In the genomic region with DNA sequence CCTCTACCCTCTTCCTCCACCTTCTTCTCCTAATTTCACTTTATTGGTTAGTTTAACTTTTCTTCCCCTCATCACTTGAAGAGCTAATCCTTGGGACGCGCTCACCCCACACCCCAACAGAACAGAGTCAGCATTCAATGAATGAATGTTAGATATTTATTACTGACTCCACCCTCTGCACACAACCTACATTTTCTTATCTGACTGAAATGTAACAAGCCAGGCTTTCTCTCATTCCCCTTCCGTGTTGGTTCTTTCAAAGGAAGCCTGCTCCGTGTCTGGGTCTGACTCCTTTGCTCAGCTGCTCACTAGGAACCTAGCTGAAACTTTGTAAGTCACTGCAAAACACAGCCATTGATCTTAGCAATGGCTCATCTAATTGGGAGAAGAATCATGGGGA, we compare ENCODE assay signal across 18 mouse cellular contexts. TPM values are rescaled to one million over a fixed set of nuclear protein-coding genes. Genes with fewer than 3 reads are reported as not detected.
A peak's percentile ranks its signal among the peaks of the same experiment; 100 is the strongest.
DNase-seq lines count a peak whose midpoint lies in the region; ATAC-seq and TF ChIP-seq lines count a peak whose summit lies in the region.
"Had no signal": no experiment of that assay in that cellular context is flagged by ENCODE, and none has a peak within 500 bp of the region (broad histone marks: within the 10 kb centered on the region; RNA-seq: fewer than 3 reads in every experiment).

No protein-coding gene starts in this region.

- no peak for DNase-seq in neural tube, embryonic 10.5 days (ENCODE audit: extremely low spot score, low spot score)
- no peak for DNase-seq in forebrain, embryonic 10.5 days (ENCODE audit: extremely low spot score, low spot score)
- no peak for DNase-seq in forebrain, postnatal 0 days
- DNase-seq in right cerebral cortex, adult 2 months (ENCODE audit: low spot score in 2 of 2) = no peak
- DNase-seq: cerebellum, adult 2 months; heart, postnatal 4 days; kidney, postnatal 10 days; lung, postnatal 36 days; right cerebral cortex, postnatal 25 days had no signal

- peak overlapping the region; percentile 79; the same call in 1 of the 2 replicates for H3K4me2 ChIP-seq in neural tube, embryonic 15.5 days
- H3K4me2 ChIP-seq in intestine, embryonic 15.5 days (replicated peaks) = peak overlapping the region; percentile 14; the same call in 1 of the 2 replicates
- peak overlapping the region; percentile 89 for H3K4me2 ChIP-seq in liver, embryonic 16.5 days (ENCODE audit: low read depth, low read length)
- H3K4me2 ChIP-seq in forebrain, postnatal 0 days (ENCODE audit: low read depth) = no peak overlapping the region
- H3K4me2 ChIP-seq: forebrain, embryonic 13.5 days; limb, embryonic 15.5 days had no signal

- peaks cover 33% of the 10 kb centered on the region for H3K4me1 ChIP-seq in neural tube, embryonic 15.5 days
- H3K4me1 ChIP-seq in intestine, embryonic 15.5 days (replicated peaks) = peaks cover 25% of the 10 kb centered on the region; the same call in 1 of the 2 replicates
- H3K4me1 ChIP-seq in liver, embryonic 16.5 days (ENCODE audit: control insufficient read depth, low read depth, low read length) = peaks cover 42% of the 10 kb centered on the region
- peaks cover 54% of the 10 kb centered on the region for H3K4me1 ChIP-seq in forebrain, embryonic 10.5 days
- H3K4me1 ChIP-seq in forebrain, postnatal 0 days (ENCODE audit: insufficient read depth) = peaks cover 19% of the 10 kb centered on the region

- no peak overlapping the region for H3K9ac ChIP-seq in neural tube, embryonic 15.5 days (replicated peaks)
- H3K9ac ChIP-seq in intestine, embryonic 15.5 days = no peak overlapping the region
- H3K9ac ChIP-seq in liver, embryonic 16.5 days (ENCODE audit: low read depth, low read length) = peak overlapping the region; percentile 98
- no peak overlapping the region for H3K9ac ChIP-seq in forebrain, postnatal 0 days
- H3K9ac ChIP-seq: embryonic facial prominence, embryonic 13.5 days; forebrain, embryonic 13.5 days; limb, embryonic 15.5 days; midbrain, embryonic 15.5 days had no signal

- H3K27ac ChIP-seq in neural tube, embryonic 15.5 days (replicated peaks) = no peak overlapping the region
- peak overlapping the region; percentile 40; the same call in 1 of the 2 replicates for H3K27ac ChIP-seq in intestine, embryonic 15.5 days
- peak overlapping the region; percentile 89 for H3K27ac ChIP-seq in liver, embryonic 16.5 days (ENCODE audit: low read length)
- no peak overlapping the region for H3K27ac ChIP-seq in forebrain, embryonic 10.5 days
- H3K27ac ChIP-seq in forebrain, postnatal 0 days (ENCODE audit: low read depth, low read length) = no peak overlapping the region
- H3K27ac ChIP-seq: embryonic facial prominence, embryonic 13.5 days; forebrain, embryonic 13.5 days; limb, embryonic 15.5 days had no signal

- TF ChIP-seq CTCF in forebrain, postnatal 0 days (IDR thresholded peaks at IDR 0.05; ENCODE audit: low read depth) = no peak

- 67% methylated on average over 4 of the region's 4 CpGs for WGBS in neural tube, embryonic 15.5 days
- 43% methylated on average over 4 of the region's 4 CpGs for WGBS in intestine, embryonic 15.5 days
- WGBS in liver, embryonic 16.5 days (ENCODE audit: insufficient replicate concordance) = 14% methylated on average over 4 of the region's 4 CpGs
- 57% methylated on average over 4 of the region's 4 CpGs for WGBS in forebrain, embryonic 10.5 days
- WGBS in forebrain, postnatal 0 days = 56% methylated on average over 4 of the region's 4 CpGs

- ATAC-seq in neural tube, embryonic 15.5 days (ENCODE audit: low FRiP score) = no peak
- peak; percentile 26; the same call in 1 of the 2 replicates for ATAC-seq in intestine, embryonic 15.5 days
- ATAC-seq in liver, embryonic 16.5 days (ENCODE audit: low read depth) = peak; percentile 10; the same call in 1 of the 2 replicates
- ATAC-seq in forebrain, postnatal 0 days = no peak
- ATAC-seq: CD4-positive, CD25-positive, alpha-beta regulatory T cell, adult 4 months; forebrain, embryonic 13.5 days; inflammation-experienced regulatory T-cells, adult 6 months; midbrain, embryonic 15.5 days had no signal

- no peaks in the 10 kb centered on the region for H3K27me3 ChIP-seq in neural tube, embryonic 15.5 days (replicated peaks)
- H3K27me3 ChIP-seq in intestine, embryonic 15.5 days (replicated peaks) = peaks cover 3% of the 10 kb centered on the region; the same call in 1 of the 2 replicates
- no peaks in the 10 kb centered on the region; the same call in 1 of the 2 replicates for H3K27me3 ChIP-seq in liver, embryonic 16.5 days (ENCODE audit: control insufficient read depth, insufficient read depth, low read depth, low read length)
- peaks cover 30% of the 10 kb centered on the region for H3K27me3 ChIP-seq in forebrain, embryonic 10.5 days (ENCODE audit: poor library complexity, severe bottlenecking)
- no peaks in the 10 kb centered on the region for H3K27me3 ChIP-seq in forebrain, postnatal 0 days (ENCODE audit: insufficient read depth, low read length)
- H3K27me3 ChIP-seq: forebrain, embryonic 13.5 days; midbrain, embryonic 15.5 days had no signal

- H3K4me3 ChIP-seq in neural tube, embryonic 15.5 days (replicated peaks) = no peak overlapping the region
- no peak overlapping the region for H3K4me3 ChIP-seq in intestine, embryonic 15.5 days (replicated peaks)
- H3K4me3 ChIP-seq in liver, embryonic 16.5 days (ENCODE audit: low read depth, low read length) = peak overlapping the region; percentile 94
- no peak overlapping the region for H3K4me3 ChIP-seq in forebrain, embryonic 10.5 days
- H3K4me3 ChIP-seq in forebrain, postnatal 0 days (ENCODE audit: low read depth, low read length) = no peak overlapping the region
- H3K4me3 ChIP-seq: embryonic facial prominence, embryonic 13.5 days; forebrain, embryonic 13.5 days; limb, embryonic 15.5 days had no signal

- H3K9me3 ChIP-seq in neural tube, embryonic 15.5 days (replicated peaks) = no peaks in the 10 kb centered on the region
- H3K9me3 ChIP-seq in intestine, embryonic 15.5 days = no peaks in the 10 kb centered on the region
- H3K9me3 ChIP-seq in liver, embryonic 16.5 days (replicated peaks; ENCODE audit: control insufficient read depth, low read length) = no peaks in the 10 kb centered on the region
- H3K9me3 ChIP-seq in forebrain, embryonic 10.5 days = no peaks in the 10 kb centered on the region
- H3K9me3 ChIP-seq in forebrain, postnatal 0 days (ENCODE audit: low read length) = no peaks in the 10 kb centered on the region
- H3K9me3 ChIP-seq: embryonic facial prominence, embryonic 13.5 days; forebrain, embryonic 13.5 days; limb, embryonic 15.5 days; midbrain, embryonic 15.5 days had no signal

- no peaks in the 10 kb centered on the region for H3K36me3 ChIP-seq in neural tube, embryonic 15.5 days
- H3K36me3 ChIP-seq in intestine, embryonic 15.5 days = no peaks in the 10 kb centered on the region
- peaks cover 2% of the 10 kb centered on the region for H3K36me3 ChIP-seq in liver, embryonic 16.5 days (ENCODE audit: control insufficient read depth, insufficient read depth)
- H3K36me3 ChIP-seq in forebrain, embryonic 10.5 days (replicated peaks) = no peaks in the 10 kb centered on the region
- H3K36me3 ChIP-seq in forebrain, postnatal 0 days (ENCODE audit: insufficient read depth) = no peaks in the 10 kb centered on the region
- H3K36me3 ChIP-seq: embryonic facial prominence, embryonic 13.5 days; limb, embryonic 15.5 days; midbrain, embryonic 15.5 days had no signal

RNA-seq across cellular contexts. Expression of gene Slc22a23, which starts 1.8 kb away (rescaled TPM):
- polyA plus RNA-seq in neural tube, embryonic 15.5 days (2015; fragmentation: Nextera tagmentation; extraction: Ambion mirVana) = 13.9 and 15.6 TPM in 2 replicates
- 3.2 and 3.3 TPM in 2 replicates for polyA plus RNA-seq in intestine, embryonic 15.5 days (2015; fragmentation: Nextera tagmentation; extraction: Ambion mirVana)
- 6.7 and 8.2 TPM in 2 replicates for polyA plus RNA-seq in liver, embryonic 16.5 days (2015; fragmentation: Nextera tagmentation; extraction: Ambion mirVana)
- polyA plus RNA-seq in forebrain, embryonic 10.5 days (2016; fragmentation: Nextera tagmentation; extraction: Ambion mirVana) = 6.8 and 7.0 TPM in 2 replicates
- total RNA-seq in forebrain, postnatal 0 days (2014; rRNA removed) = 74.8 and 87.9 TPM in 2 replicates
- polyA plus RNA-seq in forebrain, postnatal 0 days (2015; fragmentation: Nextera tagmentation; extraction: Ambion mirVana) = 8.7 and 10.3 TPM in 2 replicates

Comparison
In these comparisons a context has a peak if more than half of its experiments do, and no peak if none do; other contexts are left out.
1. ATAC-seq: peak in intestine, embryonic 15.5 days (single experiment) and liver, embryonic 16.5 days (single experiment); none in neural tube, embryonic 15.5 days (single experiment) and forebrain, postnatal 0 days (single experiment).
2. H3K27ac ChIP-seq: peak in intestine, embryonic 15.5 days (single experiment) and liver, embryonic 16.5 days (single experiment); none in neural tube, embryonic 15.5 days (single experiment), forebrain, embryonic 10.5 days (single experiment) and forebrain, postnatal 0 days (single experiment).